ENCODE assay signal across 8 mouse cellular contexts in genomic region chr14:21499011-21499581, GRCm38 (mm10). TPM values are rescaled to one million over a fixed set of nuclear protein-coding genes. Genes with fewer than 3 reads are reported as not detected.
DNase-seq lines count a peak whose midpoint lies in the region; ATAC-seq and TF ChIP-seq lines count a peak whose summit lies in the region.

No protein-coding gene starts in this region.

- H3K4me1 ChIP-seq in heart, embryonic 15.5 days (replicated peaks): peaks cover 34% of the 10 kb centered on the region
- H3K4me1 ChIP-seq in lung, adult 2 months (ENCODE audit: control insufficient read depth, insufficient read depth, low read length): peaks cover 6% of the 10 kb centered on the region; the same call in 1 of the 2 replicates

- peak; percentile 21 to 36 for DNase-seq in left cerebral cortex, adult 18-20 months (ENCODE audit: low spot score in 2 of 2)
- no peak for DNase-seq in left cerebral cortex, adult 11 months (ENCODE audit: low spot score)
- DNase-seq in embryo, embryonic 10 days (ENCODE audit: low spot score): peak; percentile 68
- DNase-seq in kidney, postnatal 25 days: peak; percentile 10 to 56
- DNase-seq in lung, adult 2 months: peak; percentile 28
- peak; percentile 31 for DNase-seq in ovary, adult 18-20 months (ENCODE audit: low spot score)
- peak; percentile 22 to 64 for DNase-seq in urinary bladder, postnatal 4 days (ENCODE audit: low spot score in 2 of 2)

- ATAC-seq in heart, embryonic 15.5 days (replicated peaks; ENCODE audit: insufficient number of reproducible peaks, insufficient read depth, low FRiP score, low read depth): no peak

- H3K4me3 ChIP-seq in heart, embryonic 15.5 days: peak overlapping the region; percentile 97
- H3K4me3 ChIP-seq in lung, adult 2 months (replicated peaks; ENCODE audit: extremely low read depth, low read depth, low read length): peak overlapping the region; percentile 68

- no peaks in the 10 kb centered on the region for H3K9me3 ChIP-seq in heart, embryonic 15.5 days (replicated peaks)

- no peak for TF ChIP-seq POLR2A in lung, adult 2 months (IDR thresholded peaks at IDR 0.05; ENCODE audit: borderline replicate concordance, extremely low read depth, low read depth, low read length)

- H3K4me2 ChIP-seq in heart, embryonic 15.5 days: peak overlapping the region; percentile 82

- H3K27ac ChIP-seq in heart, embryonic 15.5 days: peak overlapping the region; percentile 99

- WGBS in heart, embryonic 15.5 days: under 1% methylated on average over 33 of the region's 33 CpGs
- WGBS in lung, adult 2 months: 2% methylated on average over 33 of the region's 33 CpGs

- H3K27me3 ChIP-seq in heart, embryonic 15.5 days: no peaks in the 10 kb centered on the region

- H3K9ac ChIP-seq in heart, embryonic 15.5 days: peak overlapping the region; percentile 85

- no peaks in the 10 kb centered on the region for H3K36me3 ChIP-seq in heart, embryonic 15.5 days

- TF ChIP-seq CTCF in lung, adult 2 months (IDR thresholded peaks at IDR 0.05; ENCODE audit: insufficient read depth, low read length): no peak

RNA-seq across cellular contexts. Expression of gene Kat6b, which starts 17.9 kb away (rescaled TPM):
- total RNA-seq in left cerebral cortex, adult 18-20 months (2021): 100 to 1,000 TPM; 126 to 132 TPM
- 9.4 and 11.1 TPM in 2 replicates for polyA plus RNA-seq in heart, embryonic 15.5 days (2015; fragmentation: Nextera tagmentation; extraction: Ambion mirVana)
- 9.5 and 11.5 TPM in 2 replicates for polyA plus RNA-seq in lung, adult 2 months (2012; rRNA removed)
